Mouse (Mus musculus) cerebellum, adult 9-10 months (tissue): Measurements from ENCODE around the gene Ror1.
A peak's percentile ranks its signal among the peaks of the same experiment; 100 is the strongest.

Source experiments
- DNase-seq: peaks from one replicate; pipeline ENCODE4 v3.0.0; 2022

The Ror1 gene

DNA sequence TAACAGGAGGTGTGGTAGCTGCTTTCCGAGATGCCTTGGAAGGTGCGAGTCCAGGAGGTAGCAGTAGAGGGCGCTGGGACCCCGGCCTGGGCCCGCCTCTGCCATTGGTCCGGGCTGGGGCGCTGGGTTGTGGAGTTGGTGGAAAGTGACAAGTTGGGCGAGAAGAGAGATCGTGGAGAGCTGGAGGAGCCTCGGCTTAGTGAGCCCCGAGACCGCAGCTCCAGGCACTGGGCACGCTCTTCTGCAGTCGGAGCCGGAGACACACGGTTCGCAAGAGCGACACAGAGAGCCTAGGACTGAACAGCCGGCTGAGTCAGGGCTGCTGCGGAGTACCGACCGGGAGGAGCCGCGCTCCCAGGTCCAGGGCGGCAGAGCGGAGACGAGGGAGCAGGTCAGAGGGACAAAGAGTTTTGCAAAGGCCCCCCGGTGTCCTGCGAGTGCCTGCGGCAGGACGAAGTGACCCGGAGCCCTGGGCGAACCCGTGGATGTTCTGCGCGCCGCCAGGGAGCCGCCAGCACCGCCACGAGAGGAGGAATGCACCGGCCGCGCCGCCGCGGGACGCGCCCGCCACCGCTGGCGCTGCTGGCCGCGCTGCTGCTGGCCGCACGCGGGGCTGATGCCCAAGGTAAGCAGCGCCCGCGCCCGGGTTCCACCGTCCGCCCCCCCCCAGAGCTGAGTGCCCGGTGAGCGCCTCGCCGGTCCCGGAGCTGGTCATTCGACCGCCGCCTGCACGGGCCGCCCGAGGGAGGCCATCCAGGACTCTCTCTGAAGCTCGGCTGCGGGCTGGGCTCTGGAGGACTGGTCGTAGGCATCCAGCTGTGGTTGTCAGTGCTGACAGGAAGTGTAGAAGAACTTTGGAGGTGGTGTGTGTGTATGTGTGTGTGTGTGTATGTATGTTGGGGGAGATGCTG, at the start of gene Ror1:
TSS of gene Ror1 (plus strand) at position 107 of the 911 bp plus-strand sequence.
- peak; percentile 94 for DNase-seq

DNA sequence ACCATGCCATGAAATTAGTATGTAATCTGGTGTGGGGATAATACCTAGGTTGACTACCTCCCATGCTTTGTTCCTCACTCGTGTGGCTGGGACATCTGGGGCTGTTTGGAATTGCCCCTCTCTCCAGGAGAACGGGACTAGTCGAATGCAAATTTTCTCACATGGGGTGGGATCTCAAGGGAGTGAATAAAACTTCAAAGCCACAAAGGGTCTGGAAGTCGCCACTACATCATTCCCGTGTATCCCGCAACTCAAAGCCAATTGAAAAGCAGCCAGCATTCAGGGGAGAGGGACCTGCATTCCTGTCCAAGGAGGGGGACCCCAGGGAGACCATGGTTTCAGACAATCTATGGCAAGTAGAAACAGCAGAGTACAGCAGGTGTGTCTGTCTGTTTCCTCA, 48.5 kb upstream of the Ror1 start:
- DNase-seq = no peak

DNA sequence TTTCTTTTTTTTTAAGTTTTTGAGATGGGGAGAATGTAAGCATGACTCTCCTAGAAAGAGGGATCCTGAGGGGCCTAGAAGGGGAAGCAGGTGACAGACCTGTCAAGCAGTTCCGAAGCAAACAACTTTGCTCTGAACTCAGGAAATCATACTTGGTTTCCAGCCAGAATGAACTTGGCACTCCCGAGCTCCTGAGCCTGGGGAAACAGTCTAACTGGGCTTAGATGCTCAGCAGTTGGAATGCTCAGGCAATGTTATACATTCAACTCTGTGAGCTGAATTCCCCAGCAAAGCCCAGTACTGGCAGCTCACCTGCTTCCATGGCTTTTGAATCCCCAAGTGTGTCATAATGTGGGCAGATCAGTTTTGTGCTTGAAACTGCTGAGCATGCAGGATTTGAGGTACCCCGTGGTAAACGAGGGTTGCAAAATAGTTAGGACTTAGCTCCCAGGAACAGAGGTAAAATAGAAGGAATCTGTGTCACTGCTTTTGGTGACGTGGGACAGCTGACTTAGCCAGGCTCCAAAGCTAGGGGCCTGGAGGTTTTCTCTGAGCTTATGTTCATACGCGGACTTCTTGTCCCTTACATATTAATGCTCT, 47.1 kb upstream of the Ror1 start:
- DNase-seq = no peak

DNA sequence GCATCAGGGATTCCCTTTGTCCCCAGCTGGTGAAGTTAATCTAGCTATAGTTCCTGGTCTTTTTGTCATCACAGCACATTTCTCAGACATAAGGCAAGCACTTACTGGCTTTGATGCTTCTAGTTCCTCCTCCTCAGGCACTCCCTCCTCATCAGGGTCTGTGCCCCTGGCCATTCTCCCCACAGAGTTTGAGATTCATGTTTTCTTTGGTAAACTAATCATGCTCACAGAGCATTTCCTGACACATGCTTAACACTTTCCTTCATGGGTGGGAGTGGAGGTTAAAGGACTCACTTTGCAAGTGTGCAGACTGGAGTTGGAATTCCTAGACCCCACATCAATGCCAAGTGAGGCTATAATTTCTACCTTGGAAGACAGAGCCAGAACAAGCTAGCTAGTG, 43.8 kb upstream of the Ror1 start:
- DNase-seq = no peak

DNA sequence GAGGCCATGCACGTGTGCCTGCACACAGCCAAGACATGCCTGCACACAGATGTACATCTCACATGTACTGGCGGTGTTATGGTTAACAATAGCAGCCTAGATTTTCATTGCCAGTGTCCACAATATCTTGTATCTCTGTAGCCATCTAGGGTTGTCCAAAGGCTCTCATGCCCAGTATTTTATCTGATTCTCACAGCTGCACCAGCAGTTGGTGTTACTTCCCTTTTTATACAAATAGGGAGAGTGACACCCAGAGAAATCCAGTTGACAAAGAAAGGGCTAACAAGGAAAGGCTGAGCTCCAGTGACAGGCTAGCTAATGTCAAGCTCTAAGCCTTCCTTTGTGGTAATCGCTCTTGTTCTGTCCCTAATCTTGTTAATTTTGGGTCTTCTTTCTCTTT, 43.3 kb upstream of the Ror1 start:
- no peak for DNase-seq

DNA sequence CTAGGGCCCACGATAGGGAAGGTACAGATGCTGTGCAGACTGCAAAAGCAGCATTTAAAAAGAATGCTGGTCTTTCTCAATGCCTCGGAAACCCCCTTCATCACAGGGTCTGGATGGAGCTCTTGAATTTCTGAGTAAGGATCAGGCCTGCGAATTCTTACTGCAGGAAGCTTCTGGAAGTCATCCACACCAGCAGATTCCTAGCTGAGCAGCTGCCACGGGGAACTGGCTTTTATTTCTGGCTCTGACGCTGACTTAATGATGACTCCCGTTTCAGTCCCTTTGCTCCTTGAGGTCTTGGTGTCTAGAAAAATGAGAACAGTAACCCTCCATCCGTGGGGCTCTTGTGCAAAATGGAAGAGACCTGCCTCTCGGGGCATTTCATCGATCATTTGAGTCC, 39.5 kb upstream of the Ror1 start:
- no peak for DNase-seq

DNA sequence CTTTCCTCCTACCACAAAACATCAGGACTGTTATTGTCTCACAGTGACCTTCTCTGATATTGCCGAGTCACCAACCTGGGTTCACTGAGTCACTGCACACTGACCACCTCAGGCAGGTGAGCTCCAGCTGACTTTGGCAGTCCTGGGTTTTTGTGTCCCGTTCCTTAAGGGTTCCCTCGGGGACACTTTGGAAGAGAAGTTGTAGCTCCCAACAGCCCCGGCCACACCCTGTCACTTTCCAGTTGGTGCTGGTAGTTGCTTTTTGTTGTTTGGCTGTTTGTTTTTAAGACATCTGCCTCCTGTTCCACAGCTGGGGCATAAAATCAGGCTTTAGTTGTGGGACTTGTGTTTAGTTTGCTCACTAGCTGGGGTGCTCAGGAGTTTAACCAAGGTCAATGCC, 39.1 kb upstream of the Ror1 start:
- no peak for DNase-seq

DNA sequence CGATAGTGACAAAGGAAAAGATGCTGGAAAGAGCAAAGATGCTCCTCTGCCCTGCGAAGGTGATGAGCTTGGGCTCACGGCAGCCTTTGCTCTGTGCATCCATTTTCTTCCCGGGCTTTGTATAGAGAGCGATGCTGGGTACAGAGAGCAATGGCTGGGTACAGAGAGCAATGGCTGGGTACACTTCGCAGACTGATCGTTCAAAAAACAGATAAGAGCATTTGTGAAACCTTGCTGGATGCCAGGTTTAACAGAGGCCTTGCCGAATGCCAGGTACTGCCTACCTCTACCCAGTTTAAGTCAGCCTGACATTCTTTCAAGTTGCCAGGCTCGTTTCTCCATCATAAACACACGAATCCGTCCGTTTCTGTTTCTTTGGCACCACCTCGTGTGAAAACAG, 38.2 kb upstream of the Ror1 start:
- DNase-seq = no peak

DNA sequence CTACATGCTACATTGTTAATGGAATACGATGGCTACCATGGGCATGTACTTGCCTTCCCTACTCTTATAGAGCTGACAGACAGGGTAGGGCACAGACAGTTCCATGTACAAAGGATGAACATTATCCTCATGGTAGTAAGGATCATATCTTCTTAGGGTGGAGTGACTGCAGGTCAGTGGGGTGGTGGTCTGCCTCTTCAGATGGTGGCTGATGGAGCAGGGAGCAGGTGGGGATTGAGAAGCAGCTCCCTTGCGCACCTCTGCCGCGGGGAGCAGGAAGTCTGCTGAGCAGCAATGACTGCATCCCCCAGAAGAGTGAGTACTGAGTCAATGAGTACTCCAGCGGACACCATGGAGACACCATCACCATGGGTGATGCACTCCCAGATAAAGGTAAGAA, 37.0 kb upstream of the Ror1 start:
- no peak for DNase-seq

DNA sequence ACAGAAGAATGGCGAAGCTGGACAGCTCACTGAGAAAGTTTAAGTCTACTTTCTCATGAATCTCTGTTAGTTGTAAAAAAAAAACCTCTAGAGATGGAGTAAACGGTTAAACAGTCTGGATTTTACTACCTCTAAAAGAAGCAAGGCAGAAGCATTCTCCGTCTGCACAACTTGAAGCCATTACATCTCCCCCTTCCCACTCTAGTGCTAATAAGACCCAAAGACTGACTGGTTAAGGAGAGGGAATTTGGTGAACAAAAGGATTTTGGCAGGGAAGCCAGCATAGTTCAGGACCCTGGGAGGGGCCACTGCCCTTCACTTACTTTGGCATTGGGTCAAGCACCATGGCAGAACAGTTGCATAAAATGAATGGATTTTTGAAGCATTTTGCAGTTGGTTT, 35.8 kb upstream of the Ror1 start:
- no peak for DNase-seq

DNA sequence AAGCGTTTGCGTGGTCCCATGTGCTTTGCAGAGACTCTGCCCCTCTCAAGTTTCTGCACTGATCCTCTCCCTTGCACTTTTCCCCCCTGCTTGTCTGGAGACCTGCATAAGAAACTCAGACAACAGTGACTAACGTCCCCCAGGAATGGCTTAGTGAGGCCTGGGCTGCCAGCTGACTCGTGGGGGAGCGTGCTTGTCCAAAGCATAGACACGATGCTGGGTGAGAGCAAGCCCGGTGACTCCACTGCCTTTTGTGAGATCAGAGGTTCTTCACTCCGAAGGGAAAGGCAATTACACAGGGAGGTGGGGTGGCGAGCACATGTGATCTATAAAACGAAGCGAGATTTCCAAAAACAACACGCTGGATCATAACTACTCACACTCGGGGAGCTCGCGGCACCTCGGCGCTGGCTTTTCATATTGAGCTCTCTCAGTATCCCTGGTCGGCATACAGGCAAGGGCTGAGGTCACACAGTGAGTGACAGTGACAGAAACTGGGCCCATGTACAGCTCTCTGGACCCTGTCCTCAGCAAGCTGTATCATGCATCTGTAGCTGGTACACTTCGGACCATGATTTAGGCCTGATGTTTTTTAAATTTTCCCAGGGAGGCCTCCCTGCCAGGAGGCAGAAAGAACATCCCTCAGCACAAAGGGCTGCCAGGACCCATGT, 34.1 kb upstream of the Ror1 start:
- no peak for DNase-seq

DNA sequence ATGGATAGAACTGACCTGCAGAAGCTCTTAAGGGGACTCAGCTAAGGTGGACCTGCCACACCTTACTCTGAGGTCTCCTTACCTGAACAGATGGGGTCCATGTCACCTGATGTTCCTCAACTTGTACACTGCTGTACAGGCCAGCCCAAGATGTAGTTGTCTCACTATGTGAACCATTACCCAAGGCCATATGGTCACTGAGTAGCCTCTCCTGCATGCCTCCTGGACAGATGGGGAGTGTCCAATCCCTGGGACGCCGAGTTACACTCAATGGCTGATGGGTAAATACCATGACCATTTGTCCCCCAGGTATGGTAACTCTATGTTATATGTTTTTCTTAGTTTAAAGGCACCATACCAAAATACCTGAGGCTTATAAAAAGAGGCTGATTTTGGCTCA, 29.9 kb upstream of the Ror1 start:
- DNase-seq = no peak

DNA sequence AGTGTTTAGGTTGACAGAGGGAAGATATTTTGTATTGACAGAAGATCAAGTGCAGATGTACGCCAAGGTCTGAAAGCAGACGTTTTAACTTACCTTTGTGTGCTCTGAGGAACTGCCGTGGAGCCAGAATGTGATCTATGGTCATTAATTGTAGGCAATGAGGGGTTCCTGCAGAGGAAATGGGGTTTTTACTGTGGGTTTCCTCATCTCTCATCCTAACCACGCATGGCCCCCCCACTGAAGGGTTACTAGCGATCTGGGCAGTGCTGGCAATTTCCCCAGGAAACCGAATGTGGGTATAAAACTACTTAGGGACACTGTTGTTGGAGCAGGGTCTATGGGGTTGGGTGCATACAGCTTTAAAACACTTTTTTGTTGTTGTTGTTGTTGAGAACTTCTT, 25.5 kb upstream of the Ror1 start:
- no peak for DNase-seq

DNA sequence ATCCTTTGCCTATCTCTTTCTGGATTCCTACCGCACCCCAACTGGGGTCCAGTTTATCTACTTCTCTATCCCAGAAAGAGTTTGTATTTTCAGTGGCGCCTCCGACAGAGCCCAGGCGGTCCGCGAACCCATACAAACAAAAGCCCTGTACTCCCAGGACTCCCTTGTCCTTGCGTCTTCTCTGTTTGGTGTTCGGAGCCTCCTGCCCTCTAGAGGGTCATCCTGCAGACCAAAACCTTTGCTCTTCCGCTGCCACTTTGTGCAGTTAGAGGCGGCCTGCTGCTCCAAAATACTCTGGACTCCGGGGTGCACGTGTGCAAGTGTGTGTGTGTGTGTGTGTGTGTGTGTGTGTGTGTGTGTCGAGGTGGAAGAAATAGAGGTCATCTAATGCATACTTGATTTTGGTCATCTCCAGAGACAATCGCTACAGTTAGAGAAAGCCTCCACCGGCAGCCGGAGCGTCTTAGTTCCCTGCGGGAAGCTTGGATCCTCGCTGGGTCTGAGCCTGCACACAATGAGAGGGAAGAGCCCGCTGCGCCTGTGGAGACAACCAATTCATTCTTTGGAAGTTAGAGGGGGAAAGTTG, 1.1 kb downstream of the Ror1 start:
- DNase-seq = peak; percentile 57

DNA sequence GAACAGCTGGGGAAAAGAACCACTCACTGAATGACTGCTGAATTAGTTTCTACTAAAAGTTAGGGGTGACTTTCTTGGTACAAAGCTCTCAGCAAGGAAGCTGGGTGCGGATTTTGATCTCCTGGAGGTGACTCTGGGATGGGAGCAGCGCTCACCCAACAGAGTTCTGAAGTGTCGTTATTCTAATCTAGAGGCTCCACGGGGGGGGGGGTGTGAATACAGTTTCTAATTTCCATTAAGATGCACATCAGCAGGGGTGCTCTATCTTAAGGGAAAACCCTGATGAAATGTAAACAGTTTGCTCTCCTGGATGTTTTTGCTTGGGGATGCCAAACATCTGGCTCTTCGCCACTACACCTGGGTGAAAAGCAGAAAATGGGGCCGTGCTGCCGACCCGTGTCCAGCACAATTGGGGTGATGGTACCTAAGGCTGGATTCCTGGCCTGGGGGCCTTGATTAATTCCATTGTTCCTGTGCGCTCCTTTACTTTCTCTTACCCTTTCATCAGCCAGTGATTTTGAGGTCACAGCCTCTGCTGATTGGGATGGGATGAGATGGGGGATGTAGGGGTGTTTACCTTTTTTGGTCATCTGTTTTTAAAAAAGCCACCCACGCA, 1.9 kb downstream of the Ror1 start:
- peak; percentile 26 for DNase-seq

DNA sequence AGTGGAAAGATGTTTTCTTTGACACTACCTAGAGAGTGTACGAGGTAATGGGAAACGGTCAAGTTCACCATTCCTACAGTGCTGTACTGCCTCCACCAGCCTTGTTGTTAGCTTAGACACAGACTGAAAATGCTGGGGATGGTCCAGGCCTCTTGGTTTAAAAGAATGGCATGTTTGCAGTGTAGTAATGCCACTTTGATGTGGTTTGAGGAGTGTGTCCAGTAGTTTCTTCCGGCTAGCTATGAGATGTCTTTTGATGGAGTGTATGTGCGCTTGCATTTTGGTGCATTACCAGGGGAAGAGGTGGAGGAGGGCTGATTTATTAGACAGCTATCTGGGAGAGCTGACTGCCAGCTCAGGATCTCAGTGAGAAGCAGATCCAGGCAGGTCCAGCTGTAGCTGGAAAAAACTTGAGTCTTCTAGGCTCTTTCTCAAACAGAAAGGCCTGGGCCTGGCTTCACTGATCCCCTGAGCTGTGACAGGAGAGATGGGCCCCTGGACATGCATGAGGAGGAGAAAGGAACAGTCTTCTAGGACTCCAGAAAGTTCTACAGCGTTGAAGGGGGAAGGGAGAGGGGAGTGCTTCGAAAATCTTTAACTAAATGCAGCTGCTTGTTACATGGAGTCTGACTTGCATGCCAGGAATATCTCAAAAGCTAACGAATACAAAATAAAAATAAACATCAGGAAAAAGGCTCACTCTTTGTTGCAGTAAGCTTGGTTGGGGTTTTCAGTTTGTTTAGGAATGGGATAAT, 5.7 kb downstream of the Ror1 start:
- peak; percentile 11 for DNase-seq

DNA sequence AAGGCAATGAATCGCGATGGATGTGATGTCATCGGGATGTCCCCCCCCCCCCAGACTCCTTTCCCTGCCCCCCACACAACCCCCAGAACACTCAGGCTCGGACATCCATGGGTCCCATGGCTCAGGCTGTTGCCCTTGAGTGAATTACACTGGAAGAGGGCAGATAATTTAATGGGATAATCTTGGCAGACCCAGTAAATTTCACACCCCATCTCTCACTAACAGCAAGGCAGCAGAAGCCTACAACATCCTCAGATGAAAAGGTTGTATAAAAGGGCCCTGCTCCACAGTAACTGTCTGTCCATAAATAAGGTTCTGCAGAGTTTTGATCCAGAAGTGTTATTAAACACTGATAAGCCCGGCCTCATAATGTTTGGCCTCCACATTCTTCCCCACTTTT, 6.3 kb downstream of the Ror1 start:
- DNase-seq = no peak

DNA sequence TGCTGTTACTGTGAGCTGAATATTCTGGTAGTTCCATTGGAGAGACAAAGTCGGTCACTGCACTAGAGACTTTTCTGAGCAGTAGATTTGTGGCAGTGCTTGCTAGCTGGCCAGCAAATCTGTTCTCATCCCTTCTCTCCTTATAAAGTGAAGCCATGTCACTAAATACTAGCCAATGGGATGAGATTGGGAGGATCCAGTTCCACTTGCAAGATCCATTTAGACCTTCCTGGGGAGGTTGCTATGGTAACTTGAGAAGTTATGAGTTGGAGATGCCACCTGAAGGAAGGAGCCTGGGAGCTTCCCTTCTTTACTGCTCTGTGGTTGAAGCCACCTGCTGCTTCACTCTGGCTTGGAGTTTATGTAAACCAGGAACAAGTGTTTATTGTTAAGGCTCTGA, 8.7 kb downstream of the Ror1 start:
- peak; percentile 1 for DNase-seq

DNA sequence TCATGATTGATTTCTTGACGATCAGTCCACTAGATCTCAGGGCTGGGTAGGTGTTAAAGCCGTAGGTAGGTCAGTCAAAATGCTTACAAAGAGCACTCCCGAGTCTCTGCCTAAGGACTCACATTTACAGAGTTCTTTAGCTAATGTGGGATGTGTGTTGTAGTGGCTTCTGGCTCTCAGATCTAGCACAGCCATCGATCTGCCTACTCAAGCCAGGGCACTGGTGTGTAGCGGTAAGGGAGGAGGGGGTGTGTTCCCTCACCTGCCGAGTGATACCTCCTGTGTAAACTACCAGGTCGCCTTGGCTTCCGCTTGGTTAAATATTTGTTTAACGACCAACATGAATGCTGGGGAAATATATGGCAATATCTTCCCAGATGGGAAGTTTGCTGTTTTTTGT, 12.0 kb downstream of the Ror1 start:
- DNase-seq = peak; percentile 9

DNA sequence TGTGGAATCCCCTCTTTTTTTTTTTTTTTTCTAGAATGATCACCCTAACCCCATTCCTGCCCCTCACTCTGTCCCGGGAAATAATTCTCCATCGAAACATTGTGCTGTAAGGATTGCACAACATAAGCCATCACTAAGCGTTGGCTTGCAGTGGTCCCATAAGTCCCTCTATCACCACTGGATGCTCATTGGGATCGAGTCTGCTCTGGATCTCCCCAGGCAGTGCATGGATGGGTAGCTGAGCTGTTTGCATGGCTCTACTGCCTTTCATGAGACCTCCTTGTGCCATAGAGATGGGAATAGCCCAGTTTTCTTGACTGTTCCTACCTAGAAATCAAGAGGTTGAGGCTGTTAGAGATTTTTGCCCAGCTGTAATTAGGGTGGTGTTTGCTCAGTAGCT, 13.0 kb downstream of the Ror1 start:
- no peak for DNase-seq

DNA sequence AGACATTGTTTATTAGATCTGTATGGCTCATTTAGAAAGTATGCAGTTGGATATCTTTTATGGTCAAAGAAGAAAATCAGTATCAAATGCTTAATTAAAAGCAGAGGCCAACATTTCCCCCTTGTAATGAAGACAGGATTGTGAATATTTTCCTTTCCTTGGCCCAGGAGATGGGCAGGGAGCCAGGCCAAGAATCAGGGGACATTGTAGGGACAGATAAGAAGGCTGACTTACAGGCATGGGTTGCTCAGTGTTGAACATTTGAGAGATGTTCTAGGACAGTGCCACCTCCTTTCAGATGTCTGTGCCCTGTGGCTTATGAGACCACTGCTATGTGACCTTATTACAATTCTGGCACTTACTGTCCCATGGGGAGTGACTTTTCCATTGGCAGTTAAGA, 18.6 kb downstream of the Ror1 start:
- DNase-seq = no peak

DNA sequence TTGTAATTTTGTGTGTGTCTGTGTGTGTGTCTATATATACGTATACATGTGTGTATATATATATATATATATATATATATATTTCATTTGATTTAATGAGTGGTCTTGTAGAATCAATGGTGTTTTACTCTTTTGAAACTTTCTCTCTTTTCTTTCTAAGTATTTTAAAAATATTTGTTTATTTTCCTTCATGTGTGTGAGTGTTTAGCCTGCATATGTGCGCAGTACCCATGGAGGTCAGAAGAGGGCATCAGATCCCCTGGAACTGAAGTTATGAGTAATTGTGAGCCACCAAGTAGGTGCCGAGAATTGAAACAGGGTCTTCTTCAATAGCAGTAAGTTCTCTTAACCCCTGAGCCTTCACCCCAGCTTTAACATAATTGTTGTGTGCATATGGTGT, 20.8 kb downstream of the Ror1 start:
- no peak for DNase-seq

DNA sequence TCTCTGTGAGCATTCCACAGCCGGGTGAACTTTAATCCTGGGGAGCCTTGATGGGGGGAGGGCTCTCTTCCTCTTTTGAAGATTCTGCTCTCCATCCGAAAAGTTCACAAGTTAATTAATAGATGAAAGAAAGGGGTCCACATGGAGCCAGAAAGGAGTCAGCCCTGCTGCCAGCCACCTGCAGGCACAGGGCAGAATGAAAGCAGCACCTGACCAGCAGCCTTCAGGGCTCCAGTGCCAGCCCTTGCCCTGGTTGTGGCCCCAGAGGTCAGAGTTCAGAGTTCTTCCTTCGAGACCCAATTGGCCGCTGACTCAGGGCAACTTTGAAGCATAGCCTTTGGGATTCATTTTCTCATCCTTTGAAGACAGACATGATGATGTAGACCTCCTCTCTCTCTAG, 23.1 kb downstream of the Ror1 start:
- DNase-seq = no peak
